Mouse (Mus musculus) hindbrain, embryonic 16.5 days (tissue): Measurements from ENCODE around the gene Tnfrsf12a. TPM values are rescaled to one million over a fixed set of nuclear protein-coding genes. Genes with fewer than 3 reads are reported as not detected.
A peak's percentile ranks its signal among the peaks of the same experiment; 100 is the strongest.

ENCODE experiments used
- ATAC-seq: fragments of 200-750 bp; cut with Nextera tagmentation; 2 replicates; pipeline ENCODE4 v1.8.0; 2017; ENCODE audit warnings: moderate TSS enrichment, moderate library complexity
- H3K27ac ChIP-seq: fragments of 300-500 bp; sonication (generic); 2 replicates; pipeline ENCODE4 v1.5.1; 2014; ENCODE audit warnings: low read depth, mild to moderate bottlenecking, control low read depth, low read length, moderate library complexity
- H3K27me3 ChIP-seq: fragments of 300-500 bp; sonication (generic); replicated peaks from 2 replicates; pipeline ENCODE4 v1.6.1; 2014; ENCODE audit warnings: low read length; ENCODE audit not compliant: control insufficient read depth, insufficient read depth
- H3K36me3 ChIP-seq: fragments of 300-500 bp; sonication (generic); 2 replicates; pipeline ENCODE4 v1.6.1; 2014; ENCODE audit warnings: mild to moderate bottlenecking, low read length, moderate library complexity, mixed read lengths; ENCODE audit not compliant: control insufficient read depth, insufficient read depth
- H3K4me1 ChIP-seq: fragments of 300-500 bp; sonication (generic); 2 replicates; pipeline ENCODE4 v1.6.1; 2014; ENCODE audit warnings: low read depth, low read length; ENCODE audit not compliant: control insufficient read depth, insufficient read depth
- H3K4me2 ChIP-seq: fragments of 300-500 bp; sonication (generic); 2 replicates; pipeline ENCODE4 v1.6.1; 2014; ENCODE audit warnings: mild to moderate bottlenecking, low read length, control low read depth, moderate library complexity
- H3K4me3 ChIP-seq: fragments of 300-500 bp; sonication (generic); 2 replicates; pipeline ENCODE4 v1.5.1; 2014; ENCODE audit warnings: mild to moderate bottlenecking, low read length, control low read depth, moderate library complexity
- H3K9ac ChIP-seq: fragments of 300-500 bp; sonication (generic); 2 replicates; pipeline ENCODE4 v1.6.1; 2014; ENCODE audit warnings: low read depth, mild to moderate bottlenecking, control low read depth, low read length, moderate library complexity
- H3K9me3 ChIP-seq: fragments of 300-500 bp; sonication (generic); 2 replicates; pipeline ENCODE4 v1.6.1; 2014; ENCODE audit warnings: mild to moderate bottlenecking, low read length, moderate library complexity; ENCODE audit not compliant: control insufficient read depth
- WGBS: fragments of 180-500 bp; shearing (Covaris S2); extraction: QIAGEN DNeasy Blood & Tissue Kit; methylation state at CpG from one replicate; pipeline ENCODE4 v1.1.7; 2014; 5-methylcytosine and 5-hydroxymethylcytosine counted together
- polyA plus RNA-seq: library from polyadenylated mRNA; unstranded; fragments of >200 nt; fragmentation: Nextera tagmentation; extraction: Ambion mirVana; gene quantifications from 2 replicates; pipeline ENCODE4 v1.2.1, GENCODE M21; 2015

Tnfrsf12a gene
- polyA plus RNA-seq, 1 experiment from 2014 or later = 6.1 TPM

- Histone ChIP-seq H3K4me3 (peak within 1 kb of the TSS; percentile 11), H3K4me1 (peaks cover 4% of the 10 kb centered on the region; the same call in 1 of the 2 replicates), H3K36me3 (no peaks in the 10 kb centered on the region), H3K27ac (no peak within 1 kb of the TSS), H3K27me3 (peaks cover 32% of the 10 kb centered on the region), H3K4me2 (no peak within 1 kb of the TSS), H3K9me3 (no peaks in the 10 kb centered on the region), H3K9ac (no peak within 1 kb of the TSS)
- 7% methylated on average over 27 of the region's 27 CpGs for WGBS
- ATAC-seq = no peak
Observed at GRCm38 (mm10) chr17:23660117-23660875, 17.0 kb downstream of the Tnfrsf12a start, which contains the start of gene Bicdl2. Bicdl2 (plus strand) TSS chr17:23660506.

GRCm38 (mm10) chr17:23658450-23658849 lies 18.8 kb downstream of the Tnfrsf12a start:
- Histone ChIP-seq H3K27me3 (peaks cover 32% of the 10 kb centered on the region), H3K27ac (no peak overlapping the region), H3K9me3 (no peaks in the 10 kb centered on the region), H3K4me2 (no peak overlapping the region), H3K36me3 (no peaks in the 10 kb centered on the region), H3K9ac (no peak overlapping the region), H3K4me3 (no peak overlapping the region), H3K4me1 (peaks cover 4% of the 10 kb centered on the region; the same call in 1 of the 2 replicates)
- ATAC-seq = no peak
- 90% methylated on average over 3 of the region's 3 CpGs for WGBS

- Histone ChIP-seq H3K36me3 (no peaks in the 10 kb centered on the region), H3K4me1 (no peaks in the 10 kb centered on the region), H3K4me3 (no peak overlapping the region), H3K9ac (no peak overlapping the region), H3K9me3 (no peaks in the 10 kb centered on the region), H3K4me2 (no peak overlapping the region), H3K27me3 (peaks cover 6% of the 10 kb centered on the region), H3K27ac (no peak overlapping the region)
- WGBS = 66% methylated on average over 2 of the region's 2 CpGs
- no peak for ATAC-seq
Observed at GRCm38 (mm10) chr17:23654410-23654809, 22.9 kb downstream of the Tnfrsf12a start.

GRCm38 (mm10) chr17:23654001-23654400 lies 23.3 kb downstream of the Tnfrsf12a start:
- no peak for ATAC-seq
- Histone ChIP-seq H3K4me3 (no peak overlapping the region), H3K9ac (no peak overlapping the region), H3K9me3 (no peaks in the 10 kb centered on the region), H3K27ac (no peak overlapping the region), H3K36me3 (no peaks in the 10 kb centered on the region), H3K4me1 (no peaks in the 10 kb centered on the region), H3K4me2 (no peak overlapping the region), H3K27me3 (peaks cover 2% of the 10 kb centered on the region)
- 57% methylated on average over 6 of the region's 6 CpGs for WGBS

GRCm38 (mm10) chr17:23653324-23653723 lies 23.9 kb downstream of the Tnfrsf12a start:
- Histone ChIP-seq H3K9ac (no peak overlapping the region), H3K27ac (no peak overlapping the region), H3K9me3 (no peaks in the 10 kb centered on the region), H3K4me1 (no peaks in the 10 kb centered on the region), H3K36me3 (no peaks in the 10 kb centered on the region), H3K27me3 (no peaks in the 10 kb centered on the region), H3K4me2 (no peak overlapping the region), H3K4me3 (no peak overlapping the region)
- WGBS = 85% methylated on average over 2 of the region's 2 CpGs
- ATAC-seq = no peak

- Histone ChIP-seq H3K9ac (no peak overlapping the region), H3K27ac (no peak overlapping the region), H3K9me3 (no peaks in the 10 kb centered on the region), H3K36me3 (no peaks in the 10 kb centered on the region), H3K4me2 (no peak overlapping the region), H3K27me3 (peaks cover 8% of the 10 kb centered on the region; the same call in 1 of the 2 replicates), H3K4me1 (no peaks in the 10 kb centered on the region), H3K4me3 (no peak overlapping the region)
- WGBS = 87% methylated on average over 6 of the region's 6 CpGs
- ATAC-seq = no peak
Observed at GRCm38 (mm10) chr17:23651363-23651762, 25.9 kb downstream of the Tnfrsf12a start.

GRCm38 (mm10) chr17:23645894-23646293 lies 31.4 kb downstream of the Tnfrsf12a start:
- Histone ChIP-seq H3K4me1 (peaks cover 6% of the 10 kb centered on the region), H3K36me3 (no peaks in the 10 kb centered on the region), H3K9ac (no peak overlapping the region), H3K9me3 (no peaks in the 10 kb centered on the region), H3K27ac (no peak overlapping the region), H3K4me2 (no peak overlapping the region), H3K27me3 (peaks cover 19% of the 10 kb centered on the region), H3K4me3 (no peak overlapping the region)
- 30% methylated on average over 10 of the region's 10 CpGs for WGBS
- no peak for ATAC-seq

GRCm38 (mm10) chr17:23644613-23645495 lies 32.4 kb downstream of the Tnfrsf12a start, which contains the start of gene Mmp25:
Mmp25 (minus strand) TSS chr17:23645277.
- H3K4me1 ChIP-seq = peaks cover 6% of the 10 kb centered on the region
- H3K4me3 ChIP-seq = peak within 1 kb of the TSS; percentile 41
- H3K27me3 ChIP-seq = peaks cover 19% of the 10 kb centered on the region
- under 1% methylated on average over 58 of the region's 58 CpGs for WGBS
- H3K9ac ChIP-seq = peak within 1 kb of the TSS; percentile 54
- H3K36me3 ChIP-seq = no peaks in the 10 kb centered on the region
- no peak within 1 kb of the TSS for H3K27ac ChIP-seq
- peak; percentile 52; the same call in 1 of the 2 replicates for ATAC-seq
- peak within 1 kb of the TSS; percentile 60 for H3K4me2 ChIP-seq
- no peaks in the 10 kb centered on the region for H3K9me3 ChIP-seq

- H3K27ac ChIP-seq = no peak overlapping the region
- no peaks in the 10 kb centered on the region for H3K9me3 ChIP-seq
- H3K36me3 ChIP-seq = no peaks in the 10 kb centered on the region
- no peak for ATAC-seq
- H3K9ac ChIP-seq = no peak overlapping the region
- H3K4me1 ChIP-seq = no peaks in the 10 kb centered on the region
- H3K27me3 ChIP-seq = no peaks in the 10 kb centered on the region
- H3K4me2 ChIP-seq = no peak overlapping the region
- H3K4me3 ChIP-seq = no peak overlapping the region
- WGBS = 84% methylated on average over 8 of the region's 8 CpGs
Observed at GRCm38 (mm10) chr17:23631241-23631640, 46.0 kb downstream of the Tnfrsf12a start.
